Comparison of ENCODE assay signal across 8 mouse cellular contexts in genomic region chr9:71215248-71216035, GRCm38 (mm10). TPM values are rescaled to one million over a fixed set of nuclear protein-coding genes. Genes with fewer than 3 reads are reported as not detected.
DNase-seq lines count a peak whose midpoint lies in the region; ATAC-seq lines count a peak whose summit lies in the region.

TSS of gene Aldh1a2 (plus strand) at chr9:71215789.

- H3K27ac ChIP-seq in intestine, embryonic 14.5 days (ENCODE audit: low read depth), result peak within 1 kb of the TSS; percentile 43; the same call in 1 of the 2 replicates
- H3K27ac ChIP-seq in liver, embryonic 13.5 days, result no peak within 1 kb of the TSS

- peaks cover 40% of the 10 kb centered on the region for H3K27me3 ChIP-seq in intestine, embryonic 14.5 days (replicated peaks; ENCODE audit: control insufficient read depth, insufficient read depth, low read length)
- H3K27me3 ChIP-seq in liver, embryonic 13.5 days, result peaks cover 81% of the 10 kb centered on the region

- no peaks in the 10 kb centered on the region; the same call in 1 of the 2 replicates for H3K9me3 ChIP-seq in intestine, embryonic 14.5 days (ENCODE audit: control insufficient read depth, low read length)
- no peaks in the 10 kb centered on the region for H3K9me3 ChIP-seq in liver, embryonic 13.5 days (replicated peaks)

- H3K4me2 ChIP-seq in intestine, embryonic 14.5 days (ENCODE audit: low read length), result peak within 1 kb of the TSS; percentile 67
- H3K4me2 ChIP-seq in liver, embryonic 13.5 days, result peak within 1 kb of the TSS; percentile 69

- under 1% methylated on average over 82 of the region's 97 CpGs for WGBS in intestine, embryonic 14.5 days
- WGBS in liver, embryonic 13.5 days (ENCODE audit: insufficient replicate concordance), result 1% methylated on average over 88 of the region's 97 CpGs

- no peak for ATAC-seq in cerebellum, adult (ENCODE audit: insufficient number of reproducible peaks, low FRiP score, low TSS enrichment)
- ATAC-seq in common myeloid progenitor, adult 5-6 weeks (replicated peaks; ENCODE audit: low read depth, poor library complexity, severe bottlenecking), result peak; percentile 61; the same call in 1 of the 2 replicates
- peak; percentile 83 for ATAC-seq in intestine, embryonic 14.5 days (replicated peaks; ENCODE audit: low FRiP score, low TSS enrichment, low read depth)
- ATAC-seq in liver, embryonic 13.5 days (ENCODE audit: low read depth), result 0 out of 2 replicates have a peak, but pooled peaks have one; percentile 36

- no peaks in the 10 kb centered on the region for H3K36me3 ChIP-seq in intestine, embryonic 14.5 days (ENCODE audit: control insufficient read depth, insufficient read depth, low read length)
- no peaks in the 10 kb centered on the region for H3K36me3 ChIP-seq in liver, embryonic 13.5 days

- peak within 1 kb of the TSS; percentile 44 for H3K9ac ChIP-seq in intestine, embryonic 14.5 days (ENCODE audit: low read length)
- peak within 1 kb of the TSS; percentile 36 for H3K9ac ChIP-seq in liver, embryonic 13.5 days

- H3K4me3 ChIP-seq in intestine, embryonic 14.5 days (ENCODE audit: low read depth, low read length), result peak within 1 kb of the TSS; percentile 50
- H3K4me3 ChIP-seq in liver, embryonic 13.5 days (replicated peaks), result peak within 1 kb of the TSS; percentile 54

- H3K4me1 ChIP-seq in intestine, embryonic 14.5 days (replicated peaks; ENCODE audit: control insufficient read depth, insufficient read depth, low read length), result peaks cover 9% of the 10 kb centered on the region; the same call in 1 of the 2 replicates
- H3K4me1 ChIP-seq in liver, embryonic 13.5 days (replicated peaks), result peaks cover 13% of the 10 kb centered on the region

- DNase-seq in cerebellum, postnatal 10 days, result peak; percentile 79 to 82
- peak; percentile 71 to 84 for DNase-seq in gastrocnemius, postnatal 4 days (ENCODE audit: low spot score in 2 of 2)
- DNase-seq in intestine, embryonic 14.5 days (ENCODE audit: low spot score), result peak; percentile 88
- DNase-seq in liver, embryonic 13.5 days, result peak; percentile 34
- peak; percentile 14 to 42 for DNase-seq in natural killer cell, adult 2 months (ENCODE audit: low spot score in 2 of 2)
- DNase-seq in testis, postnatal 14 days (ENCODE audit: low spot score), result peak; percentile 88

RNA-seq across cellular contexts. Expression of gene Aldh1a2, which starts in this region (rescaled TPM):
- not detected in 2 replicates for total RNA-seq in common myeloid progenitor, adult 5-6 weeks (2017)
- 10 to 100 TPM; 28.0 to 31.1 TPM for total RNA-seq in gastrocnemius, postnatal 4 days (2021)
- polyA plus RNA-seq in intestine, embryonic 14.5 days (2014; fragmentation: Nextera tagmentation; extraction: Ambion mirVana), result 123 and 139 TPM in 2 replicates
- polyA plus RNA-seq in liver, embryonic 13.5 days (2015; fragmentation: Nextera tagmentation; extraction: Ambion mirVana), result 2.0 and 2.8 TPM in 2 replicates

Comparison
In these comparisons a context has a peak if more than half of its experiments do, and no peak if none do; other contexts are left out.
1. RNA of gene Aldh1a2 (total RNA-seq): 28.0 to 31.1 TPM in gastrocnemius, postnatal 4 days; not detected in common myeloid progenitor, adult 5-6 weeks; every median in the first group is over 10 times any median in the second.
2. RNA of gene Aldh1a2 (polyA plus RNA-seq): 123 to 139 TPM in intestine, embryonic 14.5 days; 2.0 to 2.8 TPM in liver, embryonic 13.5 days; every median in the first group is over 10 times any median in the second.
3. Peak in ATAC-seq in common myeloid progenitor, adult 5-6 weeks; RNA of the gene not detected or under 1 TPM.
4. DNase-seq: peak in every context shown above with its lines; median percentile 88 in intestine, embryonic 14.5 days; 88 in testis, postnatal 14 days; 80 in cerebellum, postnatal 10 days; 78 in gastrocnemius, postnatal 4 days; 34 in liver, embryonic 13.5 days; 28 in natural killer cell, adult 2 months.